Mouse (Mus musculus) lung, adult 2 months (tissue): Measurements from ENCODE around the gene Nfkbil1. TPM values are rescaled to one million over a fixed set of nuclear protein-coding genes. Genes with fewer than 3 reads are reported as not detected.

Experiments
- DNase-seq: peaks from one replicate; pipeline ENCODE4 v3.0.0; 2022
- H3K4me1 ChIP-seq: fragments of 200-500 bp; 2 replicates; pipeline ENCODE4 v1.6.1; 2011; ENCODE audit warnings: low read length; ENCODE audit not compliant: control insufficient read depth, insufficient read depth
- H3K4me3 ChIP-seq: fragments of 200-500 bp; replicated peaks from 2 replicates; pipeline ENCODE3; 2011; ENCODE audit warnings: low read depth, mild to moderate bottlenecking, control low read depth, low read length; ENCODE audit errors: extremely low read depth
- CTCF ChIP-seq: fragments of 200-500 bp; IDR thresholded peaks from 2 replicates; pipeline ENCODE4 v1.5.1; 2011; ENCODE audit warnings: mild to moderate bottlenecking, low read length, control low read depth; ENCODE audit not compliant: insufficient read depth
- POLR2A ChIP-seq: fragments of 200-500 bp; IDR thresholded peaks from 2 replicates; pipeline ENCODE4 v1.6.1; 2011; ENCODE audit warnings: low read depth, mild to moderate bottlenecking, control low read depth, low read length, borderline replicate concordance; ENCODE audit errors: extremely low read depth
- WGBS: fragments of 180-500 bp; shearing (Covaris S2); methylation state at CpG from one replicate; pipeline ENCODE4 v1.1.7; 2018; 5-methylcytosine and 5-hydroxymethylcytosine counted together
- polyA plus RNA-seq: library from polyadenylated mRNA; depleted of rRNA; stranded (reverse); fragments of >200 nt; gene quantifications from 2 replicates; pipeline ENCODE4 v1.2.3, GENCODE M21; 2012

Gene Nfkbil1
- polyA plus RNA-seq, 1 experiment, result 16.5 TPM

- H3K4me1 ChIP-seq, result peaks cover 5% of the 10 kb centered on the region
- 52% methylated on average over 11 of the region's 11 CpGs for WGBS
- TF ChIP-seq POLR2A (no peak), CTCF (peak; percentile 91)
- DNase-seq, result peak; percentile 68
- H3K4me3 ChIP-seq, result no peak overlapping the region
Measured at GRCm38 (mm10) chr17:35254241-35255098, 18.9 kb upstream of the Nfkbil1 start.

- DNase-seq, result no peak
- no peak for TF ChIP-seq CTCF
- no peak for TF ChIP-seq POLR2A
- WGBS, result 80% methylated on average over 32 of the region's 32 CpGs
- Histone ChIP-seq H3K4me3 (no peak overlapping the region), H3K4me1 (peaks cover 3% of the 10 kb centered on the region)
Measured at GRCm38 (mm10) chr17:35253293-35254093, 17.9 kb upstream of the Nfkbil1 start.

- H3K4me3 ChIP-seq, result no peak overlapping the region
- no peak for TF ChIP-seq CTCF
- TF ChIP-seq POLR2A, result 0 out of 2 replicates have a peak, but pooled peaks have one; percentile 1
- DNase-seq, result no peak
- 72% methylated on average over 18 of the region's 18 CpGs for WGBS
- H3K4me1 ChIP-seq, result peaks cover 1% of the 10 kb centered on the region
Measured at GRCm38 (mm10) chr17:35252619-35253292, 17.2 kb upstream of the Nfkbil1 start.

GRCm38 (mm10) chr17:35251981-35252380 is 16.4 kb upstream of the Nfkbil1 start:
- Histone ChIP-seq H3K4me1 (no peaks in the 10 kb centered on the region), H3K4me3 (no peak overlapping the region)
- 66% methylated on average over 5 of the region's 5 CpGs for WGBS
- DNase-seq, result no peak
- TF ChIP-seq POLR2A (no peak), CTCF (no peak)

- DNase-seq, result peak; percentile 63
- TF ChIP-seq POLR2A (no peak; the same call in 1 of the 2 replicates), CTCF (no peak)
- Histone ChIP-seq H3K4me3 (no peak overlapping the region), H3K4me1 (no peaks in the 10 kb centered on the region)
- WGBS, result 64% methylated on average over 15 of the region's 15 CpGs
Measured at GRCm38 (mm10) chr17:35251162-35251719, 15.6 kb upstream of the Nfkbil1 start.

- WGBS, result 80% methylated on average over 3 of the region's 3 CpGs
- no peak for DNase-seq
- no peak for TF ChIP-seq CTCF
- TF ChIP-seq POLR2A, result no peak
- Histone ChIP-seq H3K4me3 (no peak overlapping the region), H3K4me1 (no peaks in the 10 kb centered on the region)
Measured at GRCm38 (mm10) chr17:35250348-35251120, 14.9 kb upstream of the Nfkbil1 start.

- TF ChIP-seq POLR2A (0 out of 2 replicates have a peak, but pooled peaks have one; percentile 8), CTCF (no peak)
- H3K4me3 ChIP-seq, result no peak overlapping the region
- no peak for DNase-seq
- WGBS, result 80% methylated on average over 19 of the region's 19 CpGs
- no peaks in the 10 kb centered on the region for H3K4me1 ChIP-seq
Measured at GRCm38 (mm10) chr17:35249451-35250197, 14.0 kb upstream of the Nfkbil1 start.

- WGBS, result 78% methylated on average over 14 of the region's 14 CpGs
Measured at GRCm38 (mm10) chr17:35248986-35249385, 13.4 kb upstream of the Nfkbil1 start.

More at GRCm38 (mm10) chr17:35248986-35249385, 13.4 kb upstream of the Nfkbil1 start:
- DNase-seq, result no peak
- Histone ChIP-seq H3K4me1 (peaks cover 4% of the 10 kb centered on the region; the same call in 1 of the 2 replicates), H3K4me3 (no peak overlapping the region)
- TF ChIP-seq CTCF, result no peak
- TF ChIP-seq POLR2A, result no peak
